Mouse (Mus musculus) heart, postnatal 0 days (tissue): ENCODE results near the gene Amhr2. TPM values are rescaled to one million over a fixed set of nuclear protein-coding genes. Genes with fewer than 3 reads are reported as not detected.

Experiments
- ATAC-seq: fragments of 200-750 bp; cut with Nextera tagmentation; 2 replicates; pipeline ENCODE4 v1.8.0; 2017; ENCODE audit warnings: low read depth, moderate number of reproducible peaks, moderate library complexity; ENCODE audit not compliant: insufficient read depth
- DNase-seq: peaks from one replicate; pipeline ENCODE4 v3.0.0-alpha.2; 2016; ENCODE audit warnings: low spot score
- H3K27ac ChIP-seq: fragments of 300-500 bp; sonication (generic); 2 replicates; pipeline ENCODE4 v1.5.1; 2014; ENCODE audit warnings: low read depth, mild to moderate bottlenecking
- H3K27me3 ChIP-seq: fragments of 300-500 bp; sonication (generic); 2 replicates; pipeline ENCODE4 v1.6.1; 2014; ENCODE audit warnings: low read length, mixed read lengths; ENCODE audit not compliant: control insufficient read depth, insufficient read depth
- H3K36me3 ChIP-seq: fragments of 300-500 bp; sonication (generic); replicated peaks from 2 replicates; pipeline ENCODE4 v1.6.1; 2014; ENCODE audit warnings: low read length, mixed read lengths; ENCODE audit not compliant: control insufficient read depth, insufficient read depth
- H3K4me1 ChIP-seq: fragments of 300-500 bp; sonication (generic); 2 replicates; pipeline ENCODE4 v1.6.1; 2014; ENCODE audit warnings: antibody characterized with exemption; ENCODE audit not compliant: control insufficient read depth, insufficient read depth
- H3K4me2 ChIP-seq: fragments of 300-500 bp; sonication (generic); 2 replicates; pipeline ENCODE4 v1.6.1; 2014; ENCODE audit warnings: low read depth, mild to moderate bottlenecking, low read length, moderate library complexity
- H3K4me3 ChIP-seq: fragments of 300-500 bp; sonication (generic); 2 replicates; pipeline ENCODE4 v1.5.1; 2014; ENCODE audit warnings: low read depth, low read length
- H3K9ac ChIP-seq: fragments of 300-500 bp; sonication (generic); replicated peaks from 2 replicates; pipeline ENCODE4 v1.6.1; 2014; ENCODE audit warnings: low read depth, low read length, mixed read lengths
- H3K9me3 ChIP-seq: fragments of 300-500 bp; sonication (generic); replicated peaks from 2 replicates; pipeline ENCODE4 v1.6.1; 2016; ENCODE audit warnings: low read length; ENCODE audit not compliant: control insufficient read depth
- CTCF ChIP-seq: IDR thresholded peaks from 2 replicates; pipeline ENCODE4 v1.5.1; 2016; ENCODE audit warnings: antibody characterized with exemption, control low read depth, low read depth
- EP300 ChIP-seq: IDR thresholded peaks from 2 replicates; pipeline ENCODE4 v1.6.1; 2016; ENCODE audit warnings: antibody characterized with exemption, low read depth
- WGBS: fragments of 180-500 bp; shearing (Covaris S2); extraction: QIAGEN DNeasy Blood & Tissue Kit; methylation state at CpG from one replicate; pipeline ENCODE4 v1.1.7; 2014; 5-methylcytosine and 5-hydroxymethylcytosine counted together
- polyA plus RNA-seq: library from polyadenylated mRNA; unstranded; fragments of >200 nt; fragmentation: Nextera tagmentation; extraction: Ambion mirVana; gene quantifications from 2 replicates; pipeline ENCODE4 v1.2.1, GENCODE M21; 2015
- total RNA-seq: library from RNA; depleted of rRNA; stranded (reverse); fragments of >200 nt; gene quantifications from 2 replicates; pipeline ENCODE4 v1.2.3, GENCODE M21; 2014; ENCODE audit warnings: low replicate concordance

Amhr2 gene
- total and polyA plus RNA-seq, 2 experiments from 2014 or later: 0.19 to 1.9 TPM

DNA sequence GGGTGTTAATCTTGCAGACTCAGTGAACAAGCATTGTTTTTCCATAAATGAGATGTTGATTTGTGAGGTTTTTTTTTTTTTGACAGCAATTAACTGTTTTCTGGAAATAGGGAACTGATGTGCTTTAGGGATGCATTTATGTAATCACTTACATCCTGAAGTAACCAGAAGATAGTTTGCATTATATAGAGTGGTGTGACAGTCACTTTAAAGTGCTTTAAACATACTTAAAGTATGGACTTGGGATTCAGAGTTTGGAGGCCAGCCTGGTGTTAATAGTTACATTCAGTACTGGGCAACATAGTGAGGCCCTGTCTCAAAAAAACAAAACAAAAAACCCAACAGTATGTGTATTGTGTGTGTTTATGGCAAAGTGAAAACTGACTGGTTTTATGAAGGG is 26.6 kb downstream of the Amhr2 start:
- Histone ChIP-seq H3K9ac (peak overlapping the region; percentile 93; the same call in 1 of the 2 replicates), H3K4me3 (peak overlapping the region; percentile 87), H3K4me1 (peaks cover 14% of the 10 kb centered on the region), H3K4me2 (peak overlapping the region; percentile 64), H3K27ac (peak overlapping the region; percentile 96; the same call in 1 of the 2 replicates), H3K27me3 (no peaks in the 10 kb centered on the region), H3K9me3 (no peaks in the 10 kb centered on the region), H3K36me3 (peaks cover 32% of the 10 kb centered on the region)
- TF ChIP-seq EP300 (no peak), CTCF (no peak)
- no peak for ATAC-seq
- no peak for DNase-seq

DNA sequence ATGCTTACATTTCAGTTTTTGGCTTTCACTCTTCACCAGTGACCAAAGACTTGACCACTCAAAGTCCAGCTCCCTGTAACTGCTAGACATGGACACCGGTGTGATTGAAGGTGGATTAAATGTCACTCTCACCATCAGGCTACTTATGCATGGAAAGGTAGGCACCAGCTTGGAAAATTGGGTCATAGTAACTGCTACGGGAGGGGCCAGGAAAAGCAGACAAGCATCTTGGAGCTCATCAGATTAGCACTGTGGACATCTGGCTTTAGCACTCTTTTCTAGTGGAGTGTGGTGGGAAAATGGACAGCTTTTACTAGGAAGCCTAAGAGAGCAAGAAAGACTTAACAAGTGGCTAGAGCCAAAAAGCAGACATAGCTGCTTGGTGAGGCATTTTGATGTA is 28.1 kb downstream of the Amhr2 start:
- no peak for ATAC-seq
- Histone ChIP-seq H3K27ac (no peak overlapping the region), H3K9me3 (no peaks in the 10 kb centered on the region), H3K27me3 (no peaks in the 10 kb centered on the region), H3K4me2 (peak overlapping the region; percentile 64; the same call in 1 of the 2 replicates), H3K4me1 (peaks cover 14% of the 10 kb centered on the region), H3K4me3 (no peak overlapping the region), H3K9ac (no peak overlapping the region), H3K36me3 (peaks cover 47% of the 10 kb centered on the region)
- TF ChIP-seq CTCF (no peak), EP300 (no peak)
- WGBS: 47% methylated on average over 2 of the region's 2 CpGs
- no peak for DNase-seq

DNA sequence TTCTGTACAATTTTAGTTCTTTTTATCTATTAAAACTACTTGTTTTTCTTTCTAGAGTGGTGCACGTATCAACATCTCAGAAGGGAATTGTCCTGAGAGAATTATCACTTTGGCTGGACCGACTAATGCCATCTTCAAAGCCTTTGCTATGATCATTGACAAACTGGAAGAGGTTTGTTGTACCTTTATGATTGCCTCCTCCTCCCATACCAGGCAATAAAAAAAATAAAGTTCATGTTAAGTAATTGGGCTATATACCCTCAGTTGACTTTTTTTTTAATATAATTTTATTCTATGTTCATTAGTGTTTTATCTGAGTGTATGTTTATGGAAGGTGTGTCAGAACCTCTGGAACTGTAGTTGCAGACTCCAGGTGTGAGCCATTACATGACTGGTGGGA is 29.4 kb downstream of the Amhr2 start:
- H3K9me3 ChIP-seq: no peaks in the 10 kb centered on the region

DNA sequence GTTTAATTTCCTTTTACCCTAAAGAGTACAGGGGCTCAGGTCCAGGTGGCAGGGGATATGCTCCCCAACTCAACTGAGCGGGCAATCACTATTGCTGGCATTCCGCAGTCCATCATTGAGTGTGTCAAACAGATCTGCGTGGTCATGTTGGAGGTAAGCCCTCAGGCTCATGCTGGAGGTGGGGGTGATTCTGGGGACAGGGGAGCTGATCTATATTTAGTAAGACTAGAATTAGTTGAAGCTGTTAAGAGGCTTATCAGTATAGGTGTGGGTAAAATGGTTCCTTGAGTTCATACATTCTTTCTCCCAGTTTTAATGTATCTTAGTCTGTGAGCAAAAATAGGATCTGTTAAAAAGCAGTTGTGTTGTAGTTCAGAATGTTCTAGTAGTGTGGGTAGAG is 38.0 kb downstream of the Amhr2 start:
- no peak overlapping the region for H3K4me3 ChIP-seq
- TF ChIP-seq EP300 (no peak), CTCF (no peak)
- DNase-seq (no peak), ATAC-seq (no peak)
- peak overlapping the region; percentile 18; the same call in 1 of the 2 replicates for H3K4me2 ChIP-seq
- 33% methylated on average over 3 of the region's 3 CpGs for WGBS
- H3K4me1 ChIP-seq: no peaks in the 10 kb centered on the region
- H3K9me3 ChIP-seq: no peaks in the 10 kb centered on the region
- no peak overlapping the region for H3K9ac ChIP-seq
- no peaks in the 10 kb centered on the region for H3K27me3 ChIP-seq
- H3K27ac ChIP-seq: no peak overlapping the region
- peaks cover 84% of the 10 kb centered on the region for H3K36me3 ChIP-seq

More for the DNA sequence above, 29.4 kb downstream of the Amhr2 start:
- Histone ChIP-seq H3K27me3 (no peaks in the 10 kb centered on the region), H3K4me3 (no peak overlapping the region), H3K4me2 (no peak overlapping the region), H3K27ac (no peak overlapping the region), H3K9ac (no peak overlapping the region), H3K36me3 (peaks cover 60% of the 10 kb centered on the region), H3K4me1 (peaks cover 14% of the 10 kb centered on the region)
- ATAC-seq (no peak), DNase-seq (no peak)
- WGBS: 80% methylated on average over 2 of the region's 2 CpGs
- TF ChIP-seq EP300 (no peak), CTCF (no peak)

DNA sequence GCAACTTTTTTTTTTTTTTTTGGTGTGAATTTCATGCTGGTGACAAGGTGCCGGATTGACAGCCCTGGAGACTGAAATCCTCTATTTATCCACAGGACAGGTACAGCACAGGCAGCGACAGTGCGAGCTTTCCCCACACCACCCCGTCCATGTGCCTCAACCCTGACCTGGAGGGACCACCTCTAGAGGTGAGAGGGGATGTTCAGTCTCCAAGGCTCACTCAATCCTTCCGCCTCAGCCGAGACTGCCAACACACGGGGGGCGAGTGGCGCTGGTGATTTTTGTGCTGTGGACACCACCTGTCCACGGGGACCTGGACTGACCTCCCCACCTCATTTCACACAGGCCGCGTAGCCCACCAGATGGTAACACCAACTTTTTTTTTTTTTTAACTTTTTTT is 40.7 kb downstream of the Amhr2 start:
- no peak for TF ChIP-seq CTCF
- no peak for TF ChIP-seq EP300
- no peak overlapping the region for H3K4me2 ChIP-seq
- H3K4me3 ChIP-seq: no peak overlapping the region
- H3K27ac ChIP-seq: no peak overlapping the region
- DNase-seq (no peak), ATAC-seq (no peak)
- WGBS: 88% methylated on average over 12 of the region's 12 CpGs
- no peaks in the 10 kb centered on the region for H3K27me3 ChIP-seq
- H3K9ac ChIP-seq: no peak overlapping the region
- H3K4me1 ChIP-seq: no peaks in the 10 kb centered on the region
- no peaks in the 10 kb centered on the region for H3K9me3 ChIP-seq
- peaks cover 85% of the 10 kb centered on the region for H3K36me3 ChIP-seq

DNA sequence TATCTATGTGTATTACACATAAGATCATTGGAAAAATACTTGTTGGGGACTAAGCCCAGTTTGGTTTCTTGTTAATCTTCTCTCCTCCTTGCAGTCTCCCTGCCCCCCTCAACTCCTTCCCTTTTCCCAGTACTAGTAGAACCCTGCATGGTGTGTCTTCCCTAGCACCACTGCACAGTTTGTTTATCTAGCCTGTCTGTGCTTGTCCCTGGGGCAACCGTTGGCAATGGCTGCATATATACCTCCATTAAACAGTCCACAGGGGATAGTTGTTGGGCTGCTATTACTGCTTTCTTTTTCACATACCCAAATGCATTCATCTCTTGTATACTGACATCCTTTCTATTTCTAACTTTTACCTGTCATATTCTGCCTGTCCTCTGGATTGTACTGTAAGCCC is 42.5 kb downstream of the Amhr2 start:
- Histone ChIP-seq H3K9me3 (no peaks in the 10 kb centered on the region), H3K4me3 (no peak overlapping the region), H3K36me3 (peaks cover 87% of the 10 kb centered on the region), H3K4me2 (no peak overlapping the region), H3K4me1 (no peaks in the 10 kb centered on the region), H3K9ac (no peak overlapping the region), H3K27ac (no peak overlapping the region), H3K27me3 (no peaks in the 10 kb centered on the region)
- ATAC-seq: no peak
- DNase-seq: no peak
- 61% methylated on average over 1 of the region's 1 CpGs for WGBS
- TF ChIP-seq EP300 (no peak), CTCF (no peak)
